Mouse (Mus musculus) hindbrain, embryonic 15.5 days (tissue): ENCODE results near the gene Rnf19b. TPM values are rescaled to one million over a fixed set of nuclear protein-coding genes. Genes with fewer than 3 reads are reported as not detected.

ENCODE experiments used
- ATAC-seq: fragments of 200-750 bp; cut with Nextera tagmentation; 2 replicates; pipeline ENCODE4 v1.8.0; 2017; ENCODE audit warnings: low read depth, moderate number of reproducible peaks, moderate TSS enrichment; ENCODE audit not compliant: low FRiP score
- H3K27ac ChIP-seq: fragments of 300-500 bp; sonication (generic); replicated peaks from 2 replicates; pipeline ENCODE4 v1.5.1; 2015; ENCODE audit warnings: mild to moderate bottlenecking, inconsistent platforms
- H3K27me3 ChIP-seq: fragments of 300-500 bp; sonication (generic); 2 replicates; pipeline ENCODE4 v1.6.1; 2015; ENCODE audit warnings: control low read depth, inconsistent platforms
- H3K36me3 ChIP-seq: fragments of 300-500 bp; sonication (generic); 2 replicates; pipeline ENCODE4 v1.6.1; 2015; ENCODE audit warnings: control low read depth, inconsistent platforms
- H3K4me1 ChIP-seq: fragments of 300-500 bp; sonication (generic); replicated peaks from 2 replicates; pipeline ENCODE4 v1.6.1; 2015; ENCODE audit warnings: control low read depth, inconsistent platforms
- H3K4me2 ChIP-seq: fragments of 300-500 bp; sonication (generic); 2 replicates; pipeline ENCODE4 v1.6.1; 2015; ENCODE audit warnings: moderate library complexity, mild to moderate bottlenecking, inconsistent platforms
- H3K4me3 ChIP-seq: fragments of 300-500 bp; sonication (generic); 2 replicates; pipeline ENCODE4 v1.5.1; 2015; ENCODE audit warnings: mild to moderate bottlenecking, inconsistent platforms
- H3K9ac ChIP-seq: fragments of 300-500 bp; sonication (generic); 2 replicates; pipeline ENCODE4 v1.6.1; 2015; ENCODE audit warnings: inconsistent platforms
- H3K9me3 ChIP-seq: fragments of 300-500 bp; sonication (generic); 2 replicates; pipeline ENCODE4 v1.6.1; 2016; ENCODE audit warnings: control low read depth, inconsistent platforms
- WGBS: fragments of 180-500 bp; shearing (Covaris S2); methylation state at CpG from one replicate; pipeline ENCODE4 v1.1.7; 2015; 5-methylcytosine and 5-hydroxymethylcytosine counted together
- polyA plus RNA-seq: library from polyadenylated mRNA; unstranded; fragments of >200 nt; fragmentation: Nextera tagmentation; extraction: Ambion mirVana; gene quantifications from 2 replicates; pipeline ENCODE4 v1.2.1, GENCODE M21; 2015

The Rnf19b gene
- polyA plus RNA-seq, 1 experiment from 2014 or later = 34.6 TPM

- peaks cover 27% of the 10 kb centered on the region for H3K4me1 ChIP-seq
- no peak overlapping the region for H3K9ac ChIP-seq
- H3K9me3 ChIP-seq = no peaks in the 10 kb centered on the region
- no peak overlapping the region for H3K4me3 ChIP-seq
- no peak overlapping the region for H3K4me2 ChIP-seq
- peak; percentile 71 for ATAC-seq
- WGBS = 25% methylated on average over 28 of the region's 28 CpGs
- no peak overlapping the region for H3K27ac ChIP-seq
- H3K36me3 ChIP-seq = no peaks in the 10 kb centered on the region
- no peaks in the 10 kb centered on the region for H3K27me3 ChIP-seq
Observed at GRCm38 (mm10) chr4:129113083-129113988, 55.3 kb downstream of the Rnf19b start.

- Histone ChIP-seq H3K27ac (no peak overlapping the region), H3K27me3 (no peaks in the 10 kb centered on the region), H3K36me3 (no peaks in the 10 kb centered on the region), H3K4me3 (no peak overlapping the region), H3K4me1 (peaks cover 46% of the 10 kb centered on the region), H3K9me3 (no peaks in the 10 kb centered on the region), H3K4me2 (no peak overlapping the region), H3K9ac (no peak overlapping the region)
- ATAC-seq = no peak
- WGBS = 89% methylated on average over 8 of the region's 8 CpGs
Observed at GRCm38 (mm10) chr4:129116703-129117102, 58.6 kb downstream of the Rnf19b start.

- H3K36me3 ChIP-seq = no peaks in the 10 kb centered on the region
- no peak overlapping the region for H3K4me3 ChIP-seq
- no peak overlapping the region for H3K4me2 ChIP-seq
- no peaks in the 10 kb centered on the region for H3K9me3 ChIP-seq
- H3K27me3 ChIP-seq = no peaks in the 10 kb centered on the region
- no peak overlapping the region for H3K9ac ChIP-seq
- peaks cover 44% of the 10 kb centered on the region for H3K4me1 ChIP-seq
- ATAC-seq = no peak
- no peak overlapping the region for H3K27ac ChIP-seq
- WGBS = 94% methylated on average over 14 of the region's 14 CpGs
Observed at GRCm38 (mm10) chr4:129117720-129118510, 59.8 kb downstream of the Rnf19b start.

- peak overlapping the region; percentile 92 for H3K4me2 ChIP-seq
- H3K9me3 ChIP-seq = no peaks in the 10 kb centered on the region
- H3K4me1 ChIP-seq = peaks cover 40% of the 10 kb centered on the region
- H3K27me3 ChIP-seq = no peaks in the 10 kb centered on the region
- ATAC-seq = no peak
- no peak overlapping the region for H3K9ac ChIP-seq
- peak overlapping the region; percentile 54 for H3K4me3 ChIP-seq
- no peak overlapping the region for H3K27ac ChIP-seq
- H3K36me3 ChIP-seq = no peaks in the 10 kb centered on the region
- 73% methylated on average over 10 of the region's 10 CpGs for WGBS
Observed at GRCm38 (mm10) chr4:129119708-129120107, 61.6 kb downstream of the Rnf19b start.

- H3K27ac ChIP-seq = peak overlapping the region; percentile 28; the same call in 1 of the 2 replicates
- under 1% methylated on average over 53 of the region's 59 CpGs for WGBS
- H3K36me3 ChIP-seq = no peaks in the 10 kb centered on the region
Observed at GRCm38 (mm10) chr4:129120520-129121445, 62.7 kb downstream of the Rnf19b start.

GRCm38 (mm10) chr4:129121569-129122086, 63.6 kb downstream of the Rnf19b start, which contains the start of gene Hpca:
Hpca (minus strand) TSS chr4:129122036.
- H3K4me1 ChIP-seq = peaks cover 45% of the 10 kb centered on the region
- no peaks in the 10 kb centered on the region for H3K27me3 ChIP-seq
- H3K36me3 ChIP-seq = no peaks in the 10 kb centered on the region
- H3K4me3 ChIP-seq = peak within 1 kb of the TSS; percentile 54
- WGBS = under 1% methylated on average over 14 of the region's 17 CpGs
- H3K9ac ChIP-seq = peak within 1 kb of the TSS; percentile 54
- H3K4me2 ChIP-seq = peak within 1 kb of the TSS; percentile 92
- peak; percentile 39; the same call in 1 of the 2 replicates for ATAC-seq
- no peaks in the 10 kb centered on the region for H3K9me3 ChIP-seq
- peak within 1 kb of the TSS; percentile 28; the same call in 1 of the 2 replicates for H3K27ac ChIP-seq

More at GRCm38 (mm10) chr4:129120520-129121445, 62.7 kb downstream of the Rnf19b start:
- ATAC-seq = peak; percentile 35; the same call in 1 of the 2 replicates
- H3K4me1 ChIP-seq = peaks cover 45% of the 10 kb centered on the region
- H3K9me3 ChIP-seq = no peaks in the 10 kb centered on the region
- H3K4me2 ChIP-seq = peak overlapping the region; percentile 92
- H3K4me3 ChIP-seq = peak overlapping the region; percentile 54
- H3K27me3 ChIP-seq = no peaks in the 10 kb centered on the region
- H3K9ac ChIP-seq = peak overlapping the region; percentile 54

- no peak overlapping the region for H3K9ac ChIP-seq
- peaks cover 45% of the 10 kb centered on the region for H3K4me1 ChIP-seq
- no peak for ATAC-seq
- H3K9me3 ChIP-seq = no peaks in the 10 kb centered on the region
- H3K36me3 ChIP-seq = no peaks in the 10 kb centered on the region
- no peak overlapping the region for H3K4me3 ChIP-seq
- 31% methylated on average over 9 of the region's 9 CpGs for WGBS
- no peaks in the 10 kb centered on the region for H3K27me3 ChIP-seq
- H3K4me2 ChIP-seq = peak overlapping the region; percentile 92
- H3K27ac ChIP-seq = 0 out of 2 replicates have a peak overlapping the region, but pooled peaks have one; percentile 28
Observed at GRCm38 (mm10) chr4:129122107-129122506, 64.0 kb downstream of the Rnf19b start.

GRCm38 (mm10) chr4:129122719-129123118, 64.6 kb downstream of the Rnf19b start:
- no peaks in the 10 kb centered on the region for H3K27me3 ChIP-seq
- no peak overlapping the region for H3K4me3 ChIP-seq
- no peak for ATAC-seq
- 38% methylated on average over 8 of the region's 8 CpGs for WGBS
- no peak overlapping the region for H3K27ac ChIP-seq
- H3K4me1 ChIP-seq = peaks cover 45% of the 10 kb centered on the region
- no peaks in the 10 kb centered on the region for H3K9me3 ChIP-seq
- no peak overlapping the region for H3K9ac ChIP-seq
- H3K36me3 ChIP-seq = no peaks in the 10 kb centered on the region
- no peak overlapping the region for H3K4me2 ChIP-seq

- peak; percentile 17; the same call in 1 of the 2 replicates for ATAC-seq
- H3K4me2 ChIP-seq = peak overlapping the region; percentile 39
- no peaks in the 10 kb centered on the region for H3K27me3 ChIP-seq
- H3K4me3 ChIP-seq = no peak overlapping the region
- WGBS = 7% methylated on average over 13 of the region's 13 CpGs
- H3K9me3 ChIP-seq = no peaks in the 10 kb centered on the region
- peak overlapping the region; percentile 38 for H3K27ac ChIP-seq
- H3K36me3 ChIP-seq = no peaks in the 10 kb centered on the region
- H3K9ac ChIP-seq = 0 out of 2 replicates have a peak overlapping the region, but pooled peaks have one; percentile 7
- H3K4me1 ChIP-seq = peaks cover 54% of the 10 kb centered on the region
Observed at GRCm38 (mm10) chr4:129124652-129125146, 66.6 kb downstream of the Rnf19b start.

GRCm38 (mm10) chr4:129125736-129126451, 67.8 kb downstream of the Rnf19b start:
- no peak; the same call in 1 of the 2 replicates for ATAC-seq
- Histone ChIP-seq H3K4me2 (peak overlapping the region; percentile 39), H3K9ac (no peak overlapping the region), H3K4me1 (peaks cover 55% of the 10 kb centered on the region), H3K4me3 (peak overlapping the region; percentile 2; the same call in 1 of the 2 replicates), H3K27ac (0 out of 2 replicates have a peak overlapping the region, but pooled peaks have one; percentile 38), H3K36me3 (no peaks in the 10 kb centered on the region), H3K9me3 (no peaks in the 10 kb centered on the region), H3K27me3 (no peaks in the 10 kb centered on the region)
- WGBS = 13% methylated on average over 19 of the region's 19 CpGs
